Mouse (Mus musculus) hindbrain, embryonic 13.5 days (tissue): ENCODE data around the gene Prm3. TPM values are rescaled to one million over a fixed set of nuclear protein-coding genes. Genes with fewer than 3 reads are reported as not detected.

ENCODE experiments used
- ATAC-seq: fragments of 200-750 bp; cut with Nextera tagmentation; 2 replicates; pipeline ENCODE4 v1.8.0; 2017; ENCODE audit warnings: moderate TSS enrichment; ENCODE audit not compliant: low FRiP score
- H3K27ac ChIP-seq: fragments of 300-500 bp; sonication (generic); 2 replicates; pipeline ENCODE4 v1.5.1; 2015; ENCODE audit warnings: inconsistent platforms, mild to moderate bottlenecking, moderate library complexity
- H3K27me3 ChIP-seq: fragments of 300-500 bp; sonication (generic); 2 replicates; pipeline ENCODE4 v1.6.1; 2015; ENCODE audit warnings: mild to moderate bottlenecking, inconsistent platforms
- H3K36me3 ChIP-seq: fragments of 300-500 bp; sonication (generic); 2 replicates; pipeline ENCODE4 v1.6.1; 2015; ENCODE audit warnings: mild to moderate bottlenecking, inconsistent platforms
- H3K4me1 ChIP-seq: fragments of 300-500 bp; sonication (generic); replicated peaks from 2 replicates; pipeline ENCODE4 v1.6.1; 2015; ENCODE audit warnings: inconsistent platforms
- H3K4me2 ChIP-seq: fragments of 300-500 bp; sonication (generic); 2 replicates; pipeline ENCODE4 v1.6.1; 2015; ENCODE audit warnings: inconsistent platforms, mild to moderate bottlenecking, moderate library complexity
- H3K4me3 ChIP-seq: fragments of 300-500 bp; sonication (generic); 2 replicates; pipeline ENCODE4 v1.5.1; 2015; ENCODE audit warnings: mild to moderate bottlenecking, inconsistent platforms
- H3K9ac ChIP-seq: fragments of 300-500 bp; sonication (generic); 2 replicates; pipeline ENCODE4 v1.6.1; 2015; ENCODE audit warnings: mild to moderate bottlenecking, inconsistent platforms
- H3K9me3 ChIP-seq: fragments of 300-500 bp; sonication (generic); 2 replicates; pipeline ENCODE4 v1.6.1; 2016; ENCODE audit warnings: inconsistent platforms
- WGBS: fragments of 180-500 bp; shearing (Covaris S2); methylation state at CpG from one replicate; pipeline ENCODE4 v1.1.7; 2015; 5-methylcytosine and 5-hydroxymethylcytosine counted together
- polyA plus RNA-seq: library from polyadenylated mRNA; unstranded; fragments of >200 nt; fragmentation: Nextera tagmentation; extraction: Ambion mirVana; gene quantifications from 2 replicates; pipeline ENCODE4 v1.2.1, GENCODE M21; 2015

The Prm3 gene
- polyA plus RNA-seq, 1 experiment from 2014 or later: not detected

- Histone ChIP-seq H3K9me3 (no peaks in the 10 kb centered on the region), H3K4me3 (no peak overlapping the region), H3K4me2 (no peak overlapping the region), H3K27me3 (0 out of 2 replicates have a peak, but pooled peaks cover 2% of the 10 kb centered on the region), H3K27ac (no peak overlapping the region), H3K36me3 (no peaks in the 10 kb centered on the region), H3K9ac (no peak overlapping the region), H3K4me1 (no peaks in the 10 kb centered on the region; the same call in 1 of the 2 replicates)
- no peak for ATAC-seq
- 69% methylated on average over 6 of the region's 6 CpGs for WGBS
Measured at GRCm38 (mm10) chr16:10763540-10764264, 27.0 kb downstream of the Prm3 start.

- no peak overlapping the region for H3K27ac ChIP-seq
- WGBS: 70% methylated on average over 5 of the region's 5 CpGs
- no peak overlapping the region for H3K4me3 ChIP-seq
- no peak for ATAC-seq
- no peak overlapping the region for H3K4me2 ChIP-seq
- no peaks in the 10 kb centered on the region for H3K36me3 ChIP-seq
- no peaks in the 10 kb centered on the region; the same call in 1 of the 2 replicates for H3K4me1 ChIP-seq
- H3K9me3 ChIP-seq: no peaks in the 10 kb centered on the region
- H3K27me3 ChIP-seq: no peaks in the 10 kb centered on the region
- H3K9ac ChIP-seq: no peak overlapping the region
Measured at GRCm38 (mm10) chr16:10762569-10763180, 28.0 kb downstream of the Prm3 start.

- ATAC-seq: no peak
- H3K4me3 ChIP-seq: no peak overlapping the region
- 75% methylated on average over 8 of the region's 8 CpGs for WGBS
- H3K36me3 ChIP-seq: no peaks in the 10 kb centered on the region
- H3K4me2 ChIP-seq: no peak overlapping the region
- H3K9me3 ChIP-seq: no peaks in the 10 kb centered on the region
- no peak overlapping the region for H3K27ac ChIP-seq
- no peak overlapping the region for H3K9ac ChIP-seq
- no peaks in the 10 kb centered on the region; the same call in 1 of the 2 replicates for H3K4me1 ChIP-seq
- H3K27me3 ChIP-seq: no peaks in the 10 kb centered on the region
Measured at GRCm38 (mm10) chr16:10761182-10761581, 29.5 kb downstream of the Prm3 start.

GRCm38 (mm10) chr16:10756168-10756567, 34.5 kb downstream of the Prm3 start:
- no peak for ATAC-seq
- no peaks in the 10 kb centered on the region; the same call in 1 of the 2 replicates for H3K4me1 ChIP-seq
- H3K4me2 ChIP-seq: no peak overlapping the region
- H3K9me3 ChIP-seq: no peaks in the 10 kb centered on the region
- 71% methylated on average over 6 of the region's 6 CpGs for WGBS
- H3K27me3 ChIP-seq: no peaks in the 10 kb centered on the region
- no peak overlapping the region for H3K27ac ChIP-seq
- no peak overlapping the region for H3K9ac ChIP-seq
- no peak overlapping the region for H3K4me3 ChIP-seq
- no peaks in the 10 kb centered on the region for H3K36me3 ChIP-seq

GRCm38 (mm10) chr16:10754521-10755296, 36.0 kb downstream of the Prm3 start:
- no peaks in the 10 kb centered on the region for H3K36me3 ChIP-seq
- no peaks in the 10 kb centered on the region for H3K27me3 ChIP-seq
- 83% methylated on average over 3 of the region's 3 CpGs for WGBS
- no peak overlapping the region for H3K9ac ChIP-seq
- H3K4me3 ChIP-seq: no peak overlapping the region
- no peaks in the 10 kb centered on the region for H3K9me3 ChIP-seq
- ATAC-seq: no peak
- H3K27ac ChIP-seq: no peak overlapping the region
- H3K4me2 ChIP-seq: no peak overlapping the region
- H3K4me1 ChIP-seq: peaks cover 4% of the 10 kb centered on the region

- Histone ChIP-seq H3K4me3 (no peak overlapping the region), H3K9me3 (no peaks in the 10 kb centered on the region), H3K4me1 (peaks cover 10% of the 10 kb centered on the region; the same call in 1 of the 2 replicates), H3K27ac (no peak overlapping the region), H3K36me3 (no peaks in the 10 kb centered on the region), H3K4me2 (no peak overlapping the region), H3K27me3 (no peaks in the 10 kb centered on the region), H3K9ac (no peak overlapping the region)
- whole genome bisulfite sequencing: 58% methylated on average over 7 of the region's 7 CpGs
- no peak for ATAC-seq
Measured at GRCm38 (mm10) chr16:10749824-10750223, 40.9 kb downstream of the Prm3 start.

GRCm38 (mm10) chr16:10749226-10749625, 41.5 kb downstream of the Prm3 start:
- ATAC-seq: no peak
- H3K4me2 ChIP-seq: no peak overlapping the region
- no peak overlapping the region for H3K4me3 ChIP-seq
- no peak overlapping the region for H3K9ac ChIP-seq
- no peaks in the 10 kb centered on the region for H3K36me3 ChIP-seq
- H3K27me3 ChIP-seq: no peaks in the 10 kb centered on the region
- WGBS: 81% methylated on average over 7 of the region's 7 CpGs
- peaks cover 10% of the 10 kb centered on the region; the same call in 1 of the 2 replicates for H3K4me1 ChIP-seq
- H3K9me3 ChIP-seq: no peaks in the 10 kb centered on the region
- H3K27ac ChIP-seq: peak overlapping the region; percentile 37; the same call in 1 of the 2 replicates

GRCm38 (mm10) chr16:10741082-10741481, 49.6 kb downstream of the Prm3 start:
- Histone ChIP-seq H3K4me2 (no peak overlapping the region), H3K4me1 (0 out of 2 replicates have a peak, but pooled peaks cover 7% of the 10 kb centered on the region), H3K27me3 (no peaks in the 10 kb centered on the region), H3K9ac (no peak overlapping the region), H3K36me3 (peaks cover 9% of the 10 kb centered on the region), H3K4me3 (no peak overlapping the region), H3K9me3 (no peaks in the 10 kb centered on the region), H3K27ac (no peak overlapping the region)
- 98% methylated on average over 2 of the region's 2 CpGs for WGBS
- no peak for ATAC-seq

Other genes with a start within 250 kb of the Prm3 start
- 15.5 and 18.0 TPM in 2 replicates for gene Dexi, start 247.9 kb downstream of the Prm3 start, polyA plus RNA-seq
- 69.7 and 71.6 TPM in 2 replicates for gene Clec16a, start 245.6 kb downstream of the Prm3 start, polyA plus RNA-seq
- 3.6 TPM in 2 replicates for gene Socs1, start 5.4 kb downstream of the Prm3 start, polyA plus RNA-seq
- gene Tnp2, start 2.3 kb downstream of the Prm3 start, polyA plus RNA-seq: not detected in 2 replicates
- not detected in 2 replicates for gene Prm2, start 5.2 kb upstream of the Prm3 start, polyA plus RNA-seq
- gene Prm1, start 14.9 kb upstream of the Prm3 start, polyA plus RNA-seq: not detected in 2 replicates
- gene Gm11172, start 22.0 kb upstream of the Prm3 start, polyA plus RNA-seq: not detected in 2 replicates
- gene Rmi2, start 44.1 kb upstream of the Prm3 start, polyA plus RNA-seq: 0.39 and 0.54 TPM in 2 replicates